Mouse (Mus musculus) c-Kit-positive CD71-positive TER-119-negative erythroid progenitor cells, embryonic 14.5 days (primary cell): ENCODE results near the gene Ptprt.
A peak's percentile ranks its signal among the peaks of the same experiment; 100 is the strongest.

Source experiments
- DNase-seq: peaks from one replicate; pipeline ENCODE4 v3.0.0-alpha.2; 2013; ENCODE audit warnings: low read depth

Ptprt gene

GRCm38 (mm10) chr2:162660941-162661386, at the start of gene Ptprt:
TSS of gene Ptprt (minus strand) at chr2:162661147.
- no peak for DNase-seq

DNA sequence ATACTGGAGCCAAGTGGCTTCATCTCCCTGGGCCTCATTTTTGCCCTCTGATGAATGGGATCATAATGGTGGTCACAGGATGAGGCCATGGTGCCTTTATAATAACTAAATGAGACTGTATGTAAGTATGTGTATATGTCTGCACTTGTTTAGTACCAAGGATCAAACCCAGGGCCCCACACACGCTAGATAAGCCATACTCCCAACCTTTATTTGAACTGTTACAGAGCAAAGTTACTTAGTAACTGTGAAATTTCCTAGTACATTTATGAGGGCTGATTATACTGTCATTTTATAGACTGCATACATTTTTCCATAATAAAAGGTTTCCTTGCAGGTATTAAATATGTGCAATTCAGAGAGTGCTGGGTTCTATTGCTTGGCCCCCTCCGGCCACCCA, 49.5 kb upstream of the Ptprt start:
- DNase-seq: no peak

- no peak for DNase-seq
These were observed 38.7 kb upstream of the Ptprt start for GRCm38 (mm10) chr2:162699691-162700090.

- DNase-seq: no peak
These were observed 38.1 kb upstream of the Ptprt start for GRCm38 (mm10) chr2:162699036-162699435.

- no peak for DNase-seq
These were observed 37.1 kb upstream of the Ptprt start for GRCm38 (mm10) chr2:162698068-162698467.

GRCm38 (mm10) chr2:162697151-162697550, 36.2 kb upstream of the Ptprt start:
- no peak for DNase-seq

DNA sequence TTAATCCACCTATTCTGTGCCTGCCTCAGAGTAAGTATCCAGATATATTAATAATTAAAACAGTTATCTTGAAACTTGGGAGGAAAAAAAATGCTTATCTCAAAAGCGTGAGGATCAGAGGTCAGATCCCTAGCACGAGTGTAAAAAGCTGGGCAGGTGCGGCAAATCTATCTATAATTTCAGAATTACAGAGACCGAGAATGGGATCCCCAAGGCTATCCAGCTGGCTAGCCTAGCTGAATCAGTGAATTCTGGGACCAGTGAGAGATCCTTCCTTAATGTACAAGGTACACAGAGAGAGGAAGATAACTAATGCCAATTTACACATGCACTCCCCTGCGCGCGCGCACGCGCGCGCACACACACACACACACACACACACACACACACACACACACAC, 31.2 kb upstream of the Ptprt start:
- DNase-seq: no peak

DNA sequence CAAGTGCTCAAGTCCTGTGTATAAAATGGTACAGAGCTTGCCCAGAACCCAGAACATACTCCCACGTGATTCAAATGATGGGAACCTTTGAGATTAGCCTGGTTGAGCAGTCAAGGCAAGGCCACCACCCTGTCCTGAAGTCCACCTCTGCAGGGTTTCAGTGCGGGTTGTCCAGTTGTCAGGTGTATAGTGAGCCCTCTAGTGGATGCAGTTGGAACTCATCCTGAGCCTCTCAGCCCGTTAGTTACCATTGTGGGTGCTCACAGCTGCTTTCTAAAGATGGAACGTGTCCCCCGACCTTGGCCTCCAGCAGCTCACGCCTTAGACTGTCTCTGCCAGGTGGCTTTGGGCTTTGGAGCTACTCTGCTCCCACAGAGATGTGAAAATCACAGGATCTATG, 21.7 kb upstream of the Ptprt start:
- no peak for DNase-seq

- DNase-seq: no peak
These were observed 1.6 kb upstream of the Ptprt start for GRCm38 (mm10) chr2:162662431-162662970.

DNA sequence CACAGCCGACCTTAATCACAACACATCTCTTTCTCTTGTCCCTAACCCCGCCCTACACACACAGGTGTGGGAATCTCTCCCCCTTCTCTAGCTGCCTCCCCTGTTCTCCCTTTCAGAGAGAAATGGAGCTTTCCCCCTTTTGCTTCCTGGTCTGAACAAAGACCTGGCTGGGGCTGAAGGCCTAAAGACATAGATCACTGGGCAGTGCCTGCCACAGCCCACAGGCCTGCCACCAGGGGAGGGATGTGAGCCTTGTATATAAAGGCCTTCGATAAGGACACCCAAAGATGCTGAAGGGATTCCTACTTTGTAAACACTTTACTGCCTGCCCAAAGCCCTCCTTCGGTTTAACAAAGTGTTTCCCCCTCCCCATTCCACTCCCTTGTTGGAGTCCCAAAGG, 786 bp upstream of the Ptprt start:
- DNase-seq: no peak

DNA sequence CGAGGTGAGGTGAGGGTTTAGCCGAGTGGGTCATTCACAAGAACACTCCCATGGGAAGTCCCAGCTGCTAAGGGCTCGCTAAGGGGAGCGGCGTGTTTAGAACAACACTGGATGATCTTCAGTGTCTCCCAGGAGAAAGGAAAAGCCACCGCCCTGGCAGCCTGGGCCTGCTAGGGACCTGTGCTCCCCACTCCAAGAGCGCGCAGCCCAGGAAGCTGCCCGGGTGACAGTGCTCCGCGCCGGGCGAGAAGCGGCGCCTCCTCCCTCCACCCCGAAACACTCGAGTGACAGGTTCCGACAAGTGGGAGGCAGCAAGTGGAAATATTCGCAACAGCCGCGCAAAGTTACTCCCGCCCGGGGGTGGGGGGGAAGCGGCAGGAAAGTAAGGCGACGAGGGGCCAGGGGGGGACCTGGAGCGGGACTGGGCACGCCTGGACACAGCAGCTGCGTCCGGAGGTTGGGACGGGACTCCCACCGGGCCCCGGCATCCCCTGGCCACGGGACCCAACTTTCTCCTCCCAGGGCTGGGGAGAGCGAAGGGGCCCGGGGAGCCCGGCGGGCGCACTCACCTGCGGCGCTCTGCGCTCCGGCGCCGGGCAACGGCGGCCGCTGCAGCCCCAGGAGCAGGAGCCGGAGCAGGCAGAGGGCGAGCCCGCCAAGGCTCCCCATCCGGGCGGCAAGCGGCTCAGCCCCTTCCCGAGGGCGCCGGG, 561 bp downstream of the Ptprt start:
- no peak for DNase-seq

GRCm38 (mm10) chr2:162658997-162659396, 1.9 kb downstream of the Ptprt start:
- peak; percentile 28 for DNase-seq

DNA sequence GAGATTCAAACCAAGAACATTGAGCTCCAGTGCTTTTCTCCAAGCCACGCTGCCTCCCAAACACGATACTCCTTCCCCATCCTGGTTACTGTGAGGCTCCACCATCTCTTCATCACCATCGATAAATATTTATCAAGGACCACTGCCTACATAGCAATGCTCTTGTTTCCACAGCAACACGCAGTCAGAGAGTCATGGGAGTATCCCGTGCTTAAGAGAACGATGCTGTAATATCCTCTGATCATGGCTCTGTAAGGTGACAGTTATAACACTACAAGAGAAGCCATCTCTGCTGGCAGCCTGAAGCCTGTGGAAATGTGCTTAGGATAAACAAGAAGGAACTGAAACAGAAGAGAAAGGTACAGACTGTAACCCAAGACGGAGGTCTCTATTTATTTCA, 3.4 kb downstream of the Ptprt start:
- no peak for DNase-seq

GRCm38 (mm10) chr2:162654416-162654815, 6.5 kb downstream of the Ptprt start:
- DNase-seq: no peak

GRCm38 (mm10) chr2:162638676-162639075, 22.3 kb downstream of the Ptprt start:
- DNase-seq: no peak

- no peak for DNase-seq
These were observed 23.4 kb downstream of the Ptprt start for GRCm38 (mm10) chr2:162637537-162637936.

GRCm38 (mm10) chr2:162636387-162637009, 24.4 kb downstream of the Ptprt start:
- DNase-seq: no peak

DNA sequence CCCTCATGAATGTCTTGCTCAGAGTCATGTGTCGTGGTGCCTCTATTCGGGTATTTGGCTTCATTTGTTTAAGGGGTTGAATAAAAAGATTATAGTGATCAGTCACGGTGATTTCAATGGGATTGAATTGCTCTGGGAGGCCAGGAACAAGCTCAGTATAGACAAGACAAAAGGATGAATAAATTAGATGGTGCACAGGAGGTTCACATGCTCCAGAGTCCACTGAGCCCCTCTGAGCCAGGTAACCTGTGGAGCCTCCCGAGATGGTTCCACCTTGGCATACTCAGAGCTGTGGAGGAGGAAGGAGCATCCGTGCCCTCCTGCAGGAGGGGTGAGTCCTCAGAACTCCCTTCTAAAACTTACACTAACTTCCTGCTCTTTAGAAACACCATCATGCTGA, 26.0 kb downstream of the Ptprt start:
- DNase-seq: no peak

GRCm38 (mm10) chr2:162626076-162626475, 34.9 kb downstream of the Ptprt start:
- DNase-seq: no peak

GRCm38 (mm10) chr2:162624707-162625106, 36.2 kb downstream of the Ptprt start:
- no peak for DNase-seq

DNA sequence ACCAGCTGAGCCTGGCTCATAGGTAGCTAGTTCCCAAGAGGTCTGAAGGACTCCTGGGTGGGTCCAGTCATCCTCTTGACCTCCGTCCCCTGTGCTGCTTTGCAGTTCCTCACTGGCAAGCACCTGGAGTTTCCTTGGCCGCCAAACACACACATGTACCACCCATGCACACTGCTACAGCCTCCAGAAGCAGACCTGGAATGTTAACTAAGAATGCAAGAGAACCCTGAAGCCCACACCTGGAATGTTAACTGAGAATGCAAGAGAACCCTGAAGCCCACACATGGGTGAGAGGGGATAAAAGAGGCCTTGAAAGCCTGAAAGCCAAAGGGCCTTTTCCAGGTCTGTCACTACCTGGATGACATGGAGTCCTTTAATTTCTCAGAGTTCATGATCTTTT, 46.7 kb downstream of the Ptprt start:
- DNase-seq: no peak

DNA sequence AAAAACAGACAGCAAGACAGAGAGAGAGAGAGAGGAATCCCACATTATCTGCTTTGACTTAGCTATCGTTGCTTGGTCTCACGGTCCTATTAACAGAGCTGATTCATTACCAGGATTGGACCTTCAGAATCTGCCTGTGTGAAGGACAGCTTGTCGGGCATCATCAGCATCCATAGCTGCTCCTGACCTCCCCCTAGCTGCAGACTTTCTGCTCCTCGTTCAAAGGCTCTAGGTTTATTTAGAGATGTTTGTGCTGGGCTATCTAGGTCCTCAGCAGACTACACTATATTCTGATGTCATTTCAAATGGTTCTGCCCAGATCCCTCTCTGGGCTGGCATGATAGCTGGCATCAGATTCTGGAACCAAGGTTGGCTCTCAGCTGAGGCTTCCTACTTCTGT, 47.5 kb downstream of the Ptprt start:
- DNase-seq: no peak

GRCm38 (mm10) chr2:162602721-162603120, 58.2 kb downstream of the Ptprt start:
- no peak for DNase-seq

GRCm38 (mm10) chr2:162591388-162591787, 69.6 kb downstream of the Ptprt start:
- no peak for DNase-seq
